13 mouse cellular contexts compared by ENCODE assay signal in genomic region chr2:153375380-153375779, GRCm38 (mm10).
"Had no signal": no experiment of that assay in that cellular context is flagged by ENCODE, and none has a peak within 500 bp of the region (broad histone marks: within the 10 kb centered on the region; RNA-seq: fewer than 3 reads in every experiment).

No protein-coding gene starts in this region.

- H3K4me3 ChIP-seq: limb, embryonic 15.5 days; midbrain, embryonic 12.5 days; myocyte; neural tube, embryonic 12.5 days; stomach, embryonic 15.5 days had no signal

- H3K27ac ChIP-seq: limb, embryonic 15.5 days; liver, embryonic 14.5 days; midbrain, embryonic 12.5 days; neural tube, embryonic 12.5 days; stomach, embryonic 15.5 days had no signal

- H3K9me3 ChIP-seq: limb, embryonic 15.5 days; midbrain, embryonic 12.5 days; neural tube, embryonic 12.5 days; stomach, embryonic 15.5 days had no signal

- H3K4me2 ChIP-seq: limb, embryonic 15.5 days; midbrain, embryonic 12.5 days; neural tube, embryonic 12.5 days; stomach, embryonic 15.5 days had no signal

- H3K4me1 ChIP-seq: limb, embryonic 15.5 days; midbrain, embryonic 12.5 days; neural tube, embryonic 12.5 days; stomach, embryonic 15.5 days had no signal

- H3K27me3 ChIP-seq: limb, embryonic 15.5 days; midbrain, embryonic 12.5 days; neural tube, embryonic 12.5 days; stomach, embryonic 15.5 days had no signal

- H3K9ac ChIP-seq: limb, embryonic 15.5 days; liver, embryonic 14.5 days; midbrain, embryonic 12.5 days; neural tube, embryonic 12.5 days; stomach, embryonic 15.5 days had no signal

- DNase-seq: kidney, postnatal 25 days; layer of hippocampus, adult 9-11 months; layer of hippocampus, postnatal 36 days; lung, adult 18-20 months; right cerebral cortex, postnatal 4 days; thymus, adult 2 months; thymus, postnatal 25 days had no signal
